ENCODE assay signal across 10 mouse cellular contexts in genomic region chr1:73905811-73906190, GRCm38 (mm10).
DNase-seq lines count a peak whose midpoint lies in the region; ATAC-seq and TF ChIP-seq lines count a peak whose summit lies in the region.
"Had no signal": no experiment of that assay in that cellular context is flagged by ENCODE, and none has a peak within 500 bp of the region (broad histone marks: within the 10 kb centered on the region; RNA-seq: fewer than 3 reads in every experiment).

No protein-coding gene starts in this region.

- no peaks in the 10 kb centered on the region for H3K27me3 ChIP-seq in kidney, adult 2 months (replicated peaks; ENCODE audit: control insufficient read depth, insufficient read depth, low read length)
- H3K27me3 ChIP-seq in thymus, adult 2 months (ENCODE audit: control insufficient read depth, insufficient read depth, low read length), result no peaks in the 10 kb centered on the region
- no peaks in the 10 kb centered on the region for H3K27me3 ChIP-seq in heart, embryonic 12.5 days (replicated peaks)
- H3K27me3 ChIP-seq: embryonic facial prominence, embryonic 15.5 days had no signal

- H3K4me3 ChIP-seq in kidney, adult 2 months (ENCODE audit: insufficient read depth, low read depth, low read length), result no peak overlapping the region
- no peak overlapping the region for H3K4me3 ChIP-seq in thymus, adult 2 months (ENCODE audit: control insufficient read depth, insufficient read depth, low read length)
- no peak overlapping the region for H3K4me3 ChIP-seq in heart, embryonic 12.5 days
- H3K4me3 ChIP-seq: embryonic facial prominence, embryonic 15.5 days had no signal

- H3K9me3 ChIP-seq in heart, embryonic 12.5 days (replicated peaks), result no peaks in the 10 kb centered on the region
- H3K9me3 ChIP-seq: embryonic facial prominence, embryonic 15.5 days had no signal

- TF ChIP-seq POLR2A in kidney, adult 2 months (IDR thresholded peaks at IDR 0.05; ENCODE audit: low read depth, low read length), result no peak
- TF ChIP-seq POLR2A in thymus, adult 2 months (IDR thresholded peaks at IDR 0.05; ENCODE audit: control insufficient read depth, extremely low read depth, insufficient read depth, low read length, poor library complexity), result no peak

- no peaks in the 10 kb centered on the region for H3K36me3 ChIP-seq in kidney, adult 2 months (ENCODE audit: control insufficient read depth, insufficient read depth, low read length)
- no peaks in the 10 kb centered on the region for H3K36me3 ChIP-seq in thymus, adult 2 months (ENCODE audit: control insufficient read depth, insufficient read depth, low read length)
- peaks cover 29% of the 10 kb centered on the region for H3K36me3 ChIP-seq in heart, embryonic 12.5 days
- H3K36me3 ChIP-seq: embryonic facial prominence, embryonic 15.5 days had no signal

- H3K4me1 ChIP-seq in kidney, adult 2 months (ENCODE audit: control insufficient read depth, insufficient read depth, low read length), result peaks cover 6% of the 10 kb centered on the region; the same call in 1 of the 2 replicates
- 0 out of 2 replicates have a peak, but pooled peaks cover 6% of the 10 kb centered on the region for H3K4me1 ChIP-seq in thymus, adult 2 months (replicated peaks; ENCODE audit: control insufficient read depth, insufficient read depth, low read length)
- H3K4me1 ChIP-seq in heart, embryonic 12.5 days (replicated peaks), result peaks cover 33% of the 10 kb centered on the region

- peak; percentile 51 for DNase-seq in kidney, adult 2 months
- DNase-seq in kidney, postnatal 14 days, result no peak
- peak; percentile 1 for DNase-seq in thymus, adult 2 months
- DNase-seq in thymus, postnatal 4 days, result no peak
- DNase-seq in Muller cell, postnatal 12 days (ENCODE audit: inconsistent ontology term), result no peak
- DNase-seq: cerebellum, adult 9-10 months had no signal

- no peak for ATAC-seq in heart, embryonic 12.5 days (ENCODE audit: insufficient number of reproducible peaks, low FRiP score)
- no peak for ATAC-seq in megakaryocyte progenitor cell, adult 5-6 weeks (replicated peaks; ENCODE audit: poor library complexity)
- ATAC-seq: hindbrain, embryonic 16.5 days had no signal

- no peak overlapping the region for H3K27ac ChIP-seq in kidney, adult 2 months (ENCODE audit: insufficient read depth, low read depth, low read length)
- H3K27ac ChIP-seq in thymus, adult 2 months (ENCODE audit: control insufficient read depth, insufficient read depth, low read length), result no peak overlapping the region
- H3K27ac ChIP-seq in heart, embryonic 12.5 days (ENCODE audit: poor library complexity, severe bottlenecking), result peak overlapping the region; percentile 80
- H3K27ac ChIP-seq: embryonic facial prominence, embryonic 15.5 days had no signal

- no peak overlapping the region for H3K4me2 ChIP-seq in heart, embryonic 12.5 days
- H3K4me2 ChIP-seq: embryonic facial prominence, embryonic 15.5 days had no signal

- WGBS in kidney, adult 2 months, result 65% methylated on average over 5 of the region's 5 CpGs
- WGBS in thymus, adult 2 months, result 86% methylated on average over 5 of the region's 5 CpGs
- 46% methylated on average over 5 of the region's 5 CpGs for WGBS in heart, embryonic 12.5 days

- 0 out of 2 replicates have a peak, but pooled peaks have one; percentile 6 for TF ChIP-seq CTCF in kidney, adult 2 months (conservative IDR thresholded peaks at IDR 0.05; ENCODE audit: insufficient read depth, insufficient read length, low read depth, low read length)
- no peak for TF ChIP-seq CTCF in thymus, adult 2 months (IDR thresholded peaks at IDR 0.05; ENCODE audit: borderline replicate concordance, control insufficient read depth, extremely low read depth, insufficient read depth, low read length, poor library complexity)

- peak overlapping the region; percentile 41; the same call in 1 of the 2 replicates for H3K9ac ChIP-seq in heart, embryonic 12.5 days
- H3K9ac ChIP-seq: embryonic facial prominence, embryonic 15.5 days had no signal

Comparison
In these comparisons a context has a peak if more than half of its experiments do, and no peak if none do; other contexts are left out.
1. DNase-seq: peak in kidney, adult 2 months (single experiment) and thymus, adult 2 months (single experiment); none in kidney, postnatal 14 days (single experiment), thymus, postnatal 4 days (single experiment) and Muller cell, postnatal 12 days (single experiment).